Mouse (Mus musculus) activated CD4-positive, CD25-positive, alpha-beta regulatory T cell, adult 4 months (primary cell): ENCODE results near the gene Stk36. TPM values are rescaled to one million over a fixed set of nuclear protein-coding genes. Genes with fewer than 3 reads are reported as not detected.

Source experiments
- ATAC-seq: one replicate; pipeline ENCODE4 v1.8.0; 2017
- polyA plus RNA-seq, 2 experiments: library from polyadenylated mRNA; unstranded; fragments of 100-300 nt; shearing (Covaris generic); gene quantifications; one replicate each; pipeline ENCODE4 v1.2.1; 2017

Gene Stk36
- polyA plus RNA-seq, 2 experiments from 2014 or later = 0.32 TPM; not detected in 1

- no peak for ATAC-seq
These were observed 67.1 kb downstream of the Stk36 start for GRCm38 (mm10) chr1:74668371-74668770.

- ATAC-seq = no peak
These were observed 71.5 kb downstream of the Stk36 start for GRCm38 (mm10) chr1:74672731-74673130.

- ATAC-seq = no peak
These were observed 75.6 kb downstream of the Stk36 start for GRCm38 (mm10) chr1:74676863-74677262.

GRCm38 (mm10) chr1:74677843-74678242 lies 76.6 kb downstream of the Stk36 start:
- ATAC-seq = no peak

Other genes starting within 250 kb of the Stk36 start
- gene Catip, start 239.3 kb upstream of the Stk36 start, polyA plus RNA-seq = not detected
- gene Slc11a1, start 226.2 kb upstream of the Stk36 start, polyA plus RNA-seq = under 1 TPM; 0.42 to 0.97 TPM
- 10 to 100 TPM; 29.9 to 31.9 TPM for gene Ctdsp1, start 209.9 kb upstream of the Stk36 start, polyA plus RNA-seq
- gene Vil1, start 192.1 kb upstream of the Stk36 start, polyA plus RNA-seq = under 1 TPM in 1 of 2 experiments, not detected in 1; 0.13 TPM
- gene Cnot9, start 95.4 kb upstream of the Stk36 start, polyA plus RNA-seq = 10 to 100 TPM; 52.3 to 57.8 TPM
- gene Plcd4, start 58.6 kb upstream of the Stk36 start, polyA plus RNA-seq = 1 to 10 TPM; 1.0 to 1.6 TPM
- gene Usp37, start 57.2 kb upstream of the Stk36 start, polyA plus RNA-seq = 10 to 100 TPM; 19.6 to 27.0 TPM
- 10 to 100 TPM in 1 of 2 experiments, 1 to 10 TPM in 1; 7.0 to 12.6 TPM for gene Zfp142, start 13.2 kb upstream of the Stk36 start, polyA plus RNA-seq
- gene Bcs1l, start 13.2 kb upstream of the Stk36 start, polyA plus RNA-seq = 10 to 100 TPM; 11.1 to 13.4 TPM
- 10 to 100 TPM; 15.6 to 18.1 TPM for gene Rnf25, start within 50 bp of the Stk36 start, polyA plus RNA-seq
- 10 to 100 TPM; 11.5 to 14.8 TPM for gene Ttll4, start 60.3 kb downstream of the Stk36 start, polyA plus RNA-seq
- gene Cyp27a1, start 112.1 kb downstream of the Stk36 start, polyA plus RNA-seq = under 1 TPM in 1 of 2 experiments, not detected in 1; 0.33 TPM
- gene Prkag3, start 147.8 kb downstream of the Stk36 start, polyA plus RNA-seq = not detected
- not detected for gene Wnt6, start 170.4 kb downstream of the Stk36 start, polyA plus RNA-seq
- under 1 TPM in 1 of 2 experiments, not detected in 1; 0.53 TPM for gene Wnt10a, start 190.1 kb downstream of the Stk36 start, polyA plus RNA-seq